Mouse (Mus musculus) erythroblast, embryonic 14.5 days (primary cell): Measurements from ENCODE around the gene Hspa12b.

Experiments used
- GATA1 ChIP-seq: IDR thresholded peaks from 2 replicates; pipeline ENCODE4 v1.6.1; 2012; ENCODE audit warnings: low read length, inconsistent platforms, mixed read lengths
- TAL1 ChIP-seq: IDR thresholded peaks from 3 replicates; pipeline ENCODE4 v1.6.1; 2012; ENCODE audit warnings: low read length, inconsistent platforms, mixed read lengths

GRCm38 (mm10) chr2:131128211-131128610 is 1.1 kb downstream of the Hspa12b start:
- TF ChIP-seq GATA1 (no peak), TAL1 (no peak)
